7 mouse cellular contexts compared by ENCODE assay signal in the genomic region with DNA sequence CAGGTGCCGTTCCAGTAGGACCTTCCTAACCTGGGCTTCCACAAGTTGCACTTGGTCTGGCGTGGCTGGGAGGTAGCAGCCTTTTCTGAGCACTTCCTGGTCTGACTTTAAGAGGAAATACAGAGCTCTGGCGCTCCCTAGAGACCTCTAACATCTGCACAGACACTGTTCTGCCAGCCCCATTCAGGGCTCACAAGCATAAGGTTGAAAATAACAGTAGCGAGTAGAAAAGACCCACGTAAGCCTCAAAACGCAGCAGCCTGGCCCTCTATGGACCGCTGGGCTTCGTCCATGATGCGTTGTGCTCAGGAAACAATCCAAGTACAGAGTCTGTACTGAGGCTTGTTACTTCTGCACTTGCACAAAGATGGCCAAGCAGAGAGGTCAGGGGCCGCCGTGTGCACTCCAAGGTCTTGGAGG. TPM values are rescaled to one million over a fixed set of nuclear protein-coding genes. Genes with fewer than 3 reads are reported as not detected.
DNase-seq lines count a peak whose midpoint lies in the region; ATAC-seq and TF ChIP-seq lines count a peak whose summit lies in the region.

No protein-coding gene starts in this region.

- intact Hi-C loops in left cerebral cortex, postnatal 25 days (cut with DNase I), result no loop called here

- H3K27ac ChIP-seq in intestine, embryonic 14.5 days (ENCODE audit: low read depth), result no peak overlapping the region

- H3K9me3 ChIP-seq in intestine, embryonic 14.5 days (ENCODE audit: control insufficient read depth, low read length), result no peaks in the 10 kb centered on the region

- no peak overlapping the region for H3K9ac ChIP-seq in intestine, embryonic 14.5 days (ENCODE audit: low read length)

- H3K4me1 ChIP-seq in intestine, embryonic 14.5 days (replicated peaks; ENCODE audit: control insufficient read depth, insufficient read depth, low read length), result no peaks in the 10 kb centered on the region; the same call in 1 of the 2 replicates
- peaks cover 68% of the 10 kb centered on the region for H3K4me1 ChIP-seq in lung, adult 2 months (ENCODE audit: control insufficient read depth, insufficient read depth, low read length)

- WGBS in intestine, embryonic 14.5 days, result 26% methylated on average over 11 of the region's 11 CpGs
- 14% methylated on average over 11 of the region's 11 CpGs for WGBS in lung, adult 2 months

- peak; percentile 39; the same call in 1 of the 2 replicates for TF ChIP-seq CTCF in lung, adult 2 months (IDR thresholded peaks at IDR 0.05; ENCODE audit: insufficient read depth, low read length)

- peak; percentile 50; the same call in 1 of the 2 replicates for ATAC-seq in intestine, embryonic 14.5 days (replicated peaks; ENCODE audit: low FRiP score, low TSS enrichment, low read depth)

- H3K27me3 ChIP-seq in intestine, embryonic 14.5 days (replicated peaks; ENCODE audit: control insufficient read depth, insufficient read depth, low read length), result no peaks in the 10 kb centered on the region

- H3K36me3 ChIP-seq in intestine, embryonic 14.5 days (ENCODE audit: control insufficient read depth, insufficient read depth, low read length), result no peaks in the 10 kb centered on the region

- H3K4me3 ChIP-seq in intestine, embryonic 14.5 days (ENCODE audit: low read depth, low read length), result no peak overlapping the region
- H3K4me3 ChIP-seq in lung, adult 2 months (replicated peaks; ENCODE audit: extremely low read depth, low read depth, low read length), result no peak overlapping the region

- TF ChIP-seq POLR2A in lung, adult 2 months (IDR thresholded peaks at IDR 0.05; ENCODE audit: borderline replicate concordance, extremely low read depth, low read depth, low read length), result no peak

- peak; percentile 62 for DNase-seq in urinary bladder, postnatal 14 days (ENCODE audit: low spot score)
- DNase-seq in urinary bladder, adult 2 months (ENCODE audit: low spot score), result no peak
- DNase-seq in c-Kit-positive CD71-negative TER-119-negative erythroid progenitor cells, embryonic 14.5 days (ENCODE audit: low read depth), result peak; percentile 53
- peak; percentile 58 for DNase-seq in intestine, embryonic 14.5 days (ENCODE audit: low spot score)
- DNase-seq in lung, adult 2 months, result no peak
- peak; percentile 66 to 78 for DNase-seq in spleen, postnatal 4 days (ENCODE audit: low spot score in 2 of 2)
- no peak for DNase-seq in left cerebral cortex, postnatal 25 days (ENCODE audit: low spot score in 2 of 2)

- H3K4me2 ChIP-seq in intestine, embryonic 14.5 days (ENCODE audit: low read length), result 0 out of 2 replicates have a peak overlapping the region, but pooled peaks have one; percentile 7

RNA-seq across cellular contexts. Expression of a gene that starts 10.6 kb away (rescaled TPM):
- 58.6 and 73.7 TPM in 2 replicates for polyA plus RNA-seq in urinary bladder, adult 2 months (2012; rRNA removed)
- 1.8 and 2.0 TPM in 2 replicates for polyA plus RNA-seq in intestine, embryonic 14.5 days (2014; fragmentation: Nextera tagmentation; extraction: Ambion mirVana)
- polyA plus RNA-seq in lung, adult 2 months (2012; rRNA removed), result 46.9 and 97.8 TPM in 2 replicates
- total RNA-seq in left cerebral cortex, postnatal 25 days (2021), result 100 to 1,000 TPM; 199 to 208 TPM

Comparison
In these comparisons a context has a peak if more than half of its experiments do, and no peak if none do; other contexts are left out.
1. DNase-seq: peak in urinary bladder, postnatal 14 days (single experiment), c-Kit-positive CD71-negative TER-119-negative erythroid progenitor cells, embryonic 14.5 days (single experiment), intestine, embryonic 14.5 days (single experiment) and spleen, postnatal 4 days (2 of 2); none in urinary bladder, adult 2 months (single experiment), lung, adult 2 months (single experiment) and left cerebral cortex, postnatal 25 days (0 of 2).
2. RNA of a gene that starts 10.6 kb away (polyA plus RNA-seq): 58.6 to 73.7 TPM in urinary bladder, adult 2 months and 46.9 to 97.8 TPM in lung, adult 2 months; 1.8 to 2.0 TPM in intestine, embryonic 14.5 days; every median in the first group is over 10 times any median in the second.